Mouse (Mus musculus) spleen, postnatal 10 days (tissue): ENCODE data around the gene Gm21783.
"Not testable (repeated sequence)": the region's sequence is repeated elsewhere in the genome, so short reads cannot be mapped to it uniquely, and the experiment has no call there.

Experiments used
- DNase-seq, 2 experiments: peaks; one replicate each; pipeline ENCODE4 v3.0.0; 2021 to 2022; ENCODE audit warnings: low spot score in 2 of 2

Gm21783 gene

GRCm38 (mm10) chrY:44981163-44981562, at the start of gene Gm21783:
Gene Gm21783, minus strand, starts transcription at chrY:44981263.
- not testable (repeated sequence) for DNase-seq
